Mouse (Mus musculus) lung, postnatal 4 days (tissue): ENCODE results near the gene Irs1.
A peak's percentile ranks its signal among the peaks of the same experiment; 100 is the strongest.

Source experiments
- DNase-seq, 2 experiments: peaks; one replicate each; pipeline ENCODE4 v3.0.0; 2021

Gene Irs1

GRCm38 (mm10) chr1:82247221-82247951, 43.8 kb downstream of the Irs1 start:
- no peak for DNase-seq

- peak in 1 of 2 experiments; percentile 24 for DNase-seq
Measured at GRCm38 (mm10) chr1:82245002-82245401, 46.2 kb downstream of the Irs1 start.

GRCm38 (mm10) chr1:82243260-82243825, 47.9 kb downstream of the Irs1 start:
- DNase-seq, result no peak

- DNase-seq, result no peak
Measured at GRCm38 (mm10) chr1:82239409-82240201, 51.6 kb downstream of the Irs1 start.

GRCm38 (mm10) chr1:82238245-82238644, 53.0 kb downstream of the Irs1 start:
- no peak for DNase-seq

- DNase-seq, result no peak
Measured at GRCm38 (mm10) chr1:82235455-82236104, 55.6 kb downstream of the Irs1 start.

GRCm38 (mm10) chr1:82234616-82235015, 56.6 kb downstream of the Irs1 start:
- no peak for DNase-seq

- no peak for DNase-seq
Measured at GRCm38 (mm10) chr1:82232812-82233211, 58.4 kb downstream of the Irs1 start, which contains the start of gene Gm9747. Gm9747 (plus strand) TSS chr1:82233112.

GRCm38 (mm10) chr1:82228841-82229240, 62.4 kb downstream of the Irs1 start:
- DNase-seq, result no peak

- DNase-seq, result no peak
Measured at GRCm38 (mm10) chr1:82223042-82223795, 68.0 kb downstream of the Irs1 start.

- no peak for DNase-seq
Measured at GRCm38 (mm10) chr1:82221462-82221861, 69.8 kb downstream of the Irs1 start.

- peak in 1 of 2 experiments; percentile 19 for DNase-seq
Measured at GRCm38 (mm10) chr1:82220673-82221396, 70.4 kb downstream of the Irs1 start.

GRCm38 (mm10) chr1:82207511-82207910, 83.7 kb downstream of the Irs1 start:
- no peak for DNase-seq

- peak in 1 of 2 experiments; percentile 27 for DNase-seq
Measured at GRCm38 (mm10) chr1:82200636-82201035, 90.6 kb downstream of the Irs1 start.

- DNase-seq, result no peak
Measured at GRCm38 (mm10) chr1:82199918-82200317, 91.3 kb downstream of the Irs1 start.

- peak in 1 of 2 experiments; percentile 2 for DNase-seq
Measured at GRCm38 (mm10) chr1:82191579-82191978, 99.6 kb downstream of the Irs1 start.

GRCm38 (mm10) chr1:82189516-82189915, 101.7 kb downstream of the Irs1 start:
- peak; percentile 38 to 41 for DNase-seq

- DNase-seq, result no peak
Measured at GRCm38 (mm10) chr1:82188549-82189231, 102.5 kb downstream of the Irs1 start.

GRCm38 (mm10) chr1:82183913-82184442, 107.2 kb downstream of the Irs1 start:
- peak; percentile 19 to 55 for DNase-seq
